Mouse (Mus musculus) intestine, embryonic 14.5 days (tissue): ENCODE measurements around the gene Gpatch4. TPM values are rescaled to one million over a fixed set of nuclear protein-coding genes. Genes with fewer than 3 reads are reported as not detected.
A peak's percentile ranks its signal among the peaks of the same experiment; 100 is the strongest.

Source experiments
- ATAC-seq: fragments of 200-750 bp; cut with Nextera tagmentation; replicated peaks from 2 replicates; pipeline ENCODE4 v1.8.0; 2017; ENCODE audit warnings: low read depth, moderate number of reproducible peaks, moderate TSS enrichment, moderate library complexity; ENCODE audit not compliant: low FRiP score, low TSS enrichment
- DNase-seq: peaks from one replicate; pipeline ENCODE4 v3.0.0-alpha.2; 2018; ENCODE audit warnings: low spot score
- H3K27ac ChIP-seq: fragments of 300-500 bp; sonication (generic); 2 replicates; pipeline ENCODE4 v1.5.1; 2014; ENCODE audit warnings: low read depth, mild to moderate bottlenecking, control low read depth
- H3K27me3 ChIP-seq: fragments of 300-500 bp; sonication (generic); replicated peaks from 2 replicates; pipeline ENCODE4 v1.6.1; 2014; ENCODE audit warnings: low read length, control low read depth; ENCODE audit not compliant: control insufficient read depth, insufficient read depth
- H3K36me3 ChIP-seq: fragments of 300-500 bp; sonication (generic); 2 replicates; pipeline ENCODE4 v1.6.1; 2014; ENCODE audit warnings: low read length, control low read depth; ENCODE audit not compliant: control insufficient read depth, insufficient read depth
- H3K4me1 ChIP-seq: fragments of 300-500 bp; sonication (generic); replicated peaks from 2 replicates; pipeline ENCODE4 v1.6.1; 2014; ENCODE audit warnings: low read length, control low read depth, mixed read lengths; ENCODE audit not compliant: control insufficient read depth, insufficient read depth
- H3K4me2 ChIP-seq: fragments of 300-500 bp; sonication (generic); 2 replicates; pipeline ENCODE4 v1.6.1; 2014; ENCODE audit warnings: low read length
- H3K4me3 ChIP-seq: fragments of 300-500 bp; sonication (generic); 2 replicates; pipeline ENCODE4 v1.5.1; 2014; ENCODE audit warnings: low read depth, low read length, control low read depth, mixed read lengths
- H3K9ac ChIP-seq: fragments of 300-500 bp; sonication (generic); 2 replicates; pipeline ENCODE4 v1.6.1; 2014; ENCODE audit warnings: mild to moderate bottlenecking, low read length
- H3K9me3 ChIP-seq: fragments of 300-500 bp; sonication (generic); 2 replicates; pipeline ENCODE4 v1.6.1; 2016; ENCODE audit warnings: low read length, control low read depth; ENCODE audit not compliant: control insufficient read depth
- WGBS: fragments of 180-500 bp; shearing (Covaris S2); extraction: QIAGEN DNeasy Blood & Tissue Kit; methylation state at CpG from one replicate; pipeline ENCODE4 v1.1.7; 2014; 5-methylcytosine and 5-hydroxymethylcytosine counted together
- polyA plus RNA-seq: library from polyadenylated mRNA; unstranded; fragments of >200 nt; fragmentation: Nextera tagmentation; extraction: Ambion mirVana; gene quantifications from 2 replicates; pipeline ENCODE4 v1.2.1, GENCODE M21; 2014

Gpatch4 gene
- polyA plus RNA-seq: 41.1 and 45.5 TPM in 2 replicates

DNA sequence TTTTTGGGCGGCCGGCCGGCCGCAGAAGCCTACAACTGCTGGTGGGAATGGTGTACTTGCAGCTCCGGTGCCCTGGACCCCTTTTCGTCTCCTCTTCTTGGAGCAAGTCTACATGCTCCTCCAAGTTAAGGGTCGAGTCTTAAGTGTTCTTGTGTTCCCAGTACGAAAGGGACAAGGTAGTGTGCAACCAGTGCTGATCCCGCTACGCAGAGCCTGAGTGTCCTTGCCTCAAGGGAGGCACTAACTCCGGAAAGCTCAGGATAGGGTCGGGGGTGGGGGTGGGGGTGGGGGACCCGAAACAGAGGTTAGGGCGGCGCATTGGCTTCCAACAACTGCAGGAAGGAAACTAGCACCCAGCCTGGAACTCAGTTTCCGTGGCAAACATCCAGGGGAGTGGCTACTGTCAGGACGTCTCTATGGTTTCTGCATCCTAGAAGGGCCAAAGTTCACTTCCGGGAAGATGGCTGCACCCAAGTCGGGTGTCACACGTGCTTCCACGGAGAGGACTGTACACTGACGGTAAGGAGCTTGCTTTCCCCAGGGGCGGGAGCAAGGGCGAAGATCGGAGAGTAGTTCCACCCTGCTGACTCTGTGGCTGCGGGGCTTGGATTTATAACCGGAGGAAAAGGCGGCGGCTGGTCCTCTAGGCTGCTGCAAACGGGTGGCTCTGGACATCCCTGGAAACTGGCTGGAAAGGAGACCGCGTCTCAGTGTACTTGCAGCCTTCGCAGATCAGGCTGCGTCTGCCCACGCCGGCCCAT, at the start of gene Gpatch4:
TSS of gene Gpatch4 (plus strand) at position 448 of the 761 bp plus-strand sequence.
- peak within 1 kb of the TSS; percentile 55 for H3K9ac ChIP-seq
- peaks cover 4% of the 10 kb centered on the region for H3K36me3 ChIP-seq
- ATAC-seq (peak; percentile 92), DNase-seq (peak; percentile 94)
- H3K27me3 ChIP-seq: no peaks in the 10 kb centered on the region; the same call in 1 of the 2 replicates
- 8% methylated on average over 36 of the region's 36 CpGs for WGBS
- H3K27ac ChIP-seq: peak within 1 kb of the TSS; percentile 30; the same call in 1 of the 2 replicates
- H3K4me2 ChIP-seq: peak within 1 kb of the TSS; percentile 75
- H3K4me1 ChIP-seq: peaks cover 8% of the 10 kb centered on the region; the same call in 1 of the 2 replicates
- H3K9me3 ChIP-seq: no peaks in the 10 kb centered on the region
- peak within 1 kb of the TSS; percentile 85 for H3K4me3 ChIP-seq

DNA sequence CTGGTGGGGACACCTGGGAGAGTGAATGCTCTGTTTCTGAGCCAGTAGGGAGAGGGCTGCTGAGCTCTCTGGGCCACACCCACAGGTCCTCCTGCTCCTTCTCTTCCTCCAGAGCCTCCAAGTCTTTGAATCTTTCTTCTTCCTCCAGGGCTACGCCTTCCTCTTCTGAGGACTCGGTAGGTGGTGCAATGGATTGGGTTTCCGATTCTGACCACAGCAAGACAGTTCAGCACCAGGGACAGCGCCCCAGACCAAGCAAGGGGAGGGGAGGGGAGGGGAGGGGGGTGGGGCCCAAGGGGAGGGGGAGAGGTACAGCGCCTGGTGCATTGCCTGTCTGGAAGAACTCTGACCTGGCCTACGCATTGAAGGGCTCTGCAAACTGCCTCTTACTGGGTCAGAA, 49.5 kb upstream of the Gpatch4 start:
- Histone ChIP-seq H3K27ac (no peak overlapping the region), H3K4me1 (peaks cover 6% of the 10 kb centered on the region), H3K27me3 (peaks cover 95% of the 10 kb centered on the region), H3K4me2 (no peak overlapping the region), H3K9ac (no peak overlapping the region), H3K4me3 (no peak overlapping the region), H3K9me3 (no peaks in the 10 kb centered on the region), H3K36me3 (no peaks in the 10 kb centered on the region)
- DNase-seq (peak; percentile 86), ATAC-seq (no peak)
- 1% methylated on average over 6 of the region's 6 CpGs for WGBS

DNA sequence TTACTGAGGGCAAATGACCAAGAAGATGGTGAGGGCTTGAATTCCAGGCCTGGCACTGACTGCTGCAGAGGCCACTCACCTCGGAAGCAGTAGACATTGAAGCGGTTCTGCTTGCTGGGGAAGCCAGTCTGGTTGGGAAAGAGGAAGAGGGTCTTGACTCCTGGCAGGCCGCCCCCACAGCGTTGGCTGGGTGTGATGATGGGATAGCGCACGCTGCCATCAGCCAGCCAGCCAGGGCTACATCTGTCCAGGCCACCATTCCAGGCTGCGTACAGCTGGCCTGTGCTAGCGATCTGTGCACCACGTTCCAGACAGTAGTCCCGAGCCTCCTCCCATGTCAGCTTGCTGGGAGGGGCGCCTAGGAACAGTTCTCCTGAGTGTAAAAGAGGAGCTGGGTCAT, 47.6 kb upstream of the Gpatch4 start:
- no peaks in the 10 kb centered on the region for H3K36me3 ChIP-seq
- H3K27ac ChIP-seq: no peak overlapping the region
- H3K27me3 ChIP-seq: peaks cover 95% of the 10 kb centered on the region
- H3K4me3 ChIP-seq: no peak overlapping the region
- peaks cover 13% of the 10 kb centered on the region for H3K4me1 ChIP-seq
- H3K9me3 ChIP-seq: no peaks in the 10 kb centered on the region
- WGBS: 31% methylated on average over 11 of the region's 11 CpGs
- ATAC-seq: no peak
- H3K4me2 ChIP-seq: no peak overlapping the region
- no peak overlapping the region for H3K9ac ChIP-seq
- DNase-seq: no peak

DNA sequence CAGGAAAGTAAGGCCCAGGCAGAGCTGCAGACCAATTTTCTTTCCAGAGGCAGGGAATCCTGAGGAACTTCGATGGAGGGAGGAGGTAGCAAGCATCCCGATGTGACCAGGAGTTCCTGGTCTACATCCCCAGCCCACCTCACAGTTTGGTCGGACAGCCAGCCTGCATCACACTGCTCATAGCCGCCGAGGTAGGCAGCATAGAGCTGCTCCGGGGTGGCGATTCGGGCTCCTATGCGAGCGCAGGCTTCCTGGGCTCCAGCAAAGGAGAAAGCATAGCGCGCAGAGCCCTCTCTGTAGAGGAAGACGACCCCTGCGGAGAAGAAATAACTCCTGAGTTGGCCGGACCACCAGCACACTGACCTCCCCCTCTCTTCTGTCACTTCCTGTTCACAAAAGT, 46.5 kb upstream of the Gpatch4 start:
- H3K27ac ChIP-seq: no peak overlapping the region
- no peaks in the 10 kb centered on the region for H3K36me3 ChIP-seq
- peaks cover 13% of the 10 kb centered on the region for H3K4me1 ChIP-seq
- no peak overlapping the region for H3K4me3 ChIP-seq
- DNase-seq (no peak), ATAC-seq (no peak)
- H3K9ac ChIP-seq: no peak overlapping the region
- H3K9me3 ChIP-seq: no peaks in the 10 kb centered on the region
- peaks cover 98% of the 10 kb centered on the region for H3K27me3 ChIP-seq
- 4% methylated on average over 15 of the region's 15 CpGs for WGBS
- no peak overlapping the region for H3K4me2 ChIP-seq

DNA sequence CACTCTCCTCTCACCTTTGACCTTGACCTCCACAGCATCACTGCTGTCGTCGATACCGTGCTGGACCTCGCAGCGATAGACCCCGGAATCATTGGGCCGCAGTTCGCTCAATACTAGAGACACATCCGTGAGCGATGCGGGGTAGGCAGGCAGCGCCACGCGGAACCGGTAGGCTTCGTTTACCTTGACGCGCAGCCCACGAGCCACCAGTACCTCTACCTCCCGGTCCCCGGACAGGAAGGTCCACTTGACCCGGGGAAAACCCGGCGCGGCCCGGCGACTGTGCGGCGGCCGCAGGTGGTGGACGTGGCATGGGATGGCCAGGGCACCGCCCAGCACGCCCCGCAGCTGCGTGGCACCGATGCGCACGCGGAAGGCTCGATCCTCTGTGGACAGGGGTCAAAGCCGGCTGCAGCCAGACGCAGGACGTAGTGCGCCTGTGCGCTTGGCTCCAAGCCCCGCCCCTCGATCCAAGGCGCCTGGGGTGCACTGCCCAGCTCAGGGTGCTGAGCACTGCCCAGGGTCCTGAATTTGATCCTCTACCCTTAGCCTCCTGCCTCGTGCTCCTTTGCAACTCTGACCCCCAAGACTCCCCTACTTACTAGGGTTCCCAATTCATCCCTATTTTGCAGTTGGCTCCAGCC, 45.8 kb upstream of the Gpatch4 start:
- peak overlapping the region; percentile 50 for H3K4me2 ChIP-seq
- H3K27ac ChIP-seq: no peak overlapping the region
- peaks cover 13% of the 10 kb centered on the region for H3K4me1 ChIP-seq
- no peak overlapping the region for H3K9ac ChIP-seq
- H3K27me3 ChIP-seq: peaks cover 98% of the 10 kb centered on the region
- no peaks in the 10 kb centered on the region for H3K36me3 ChIP-seq
- DNase-seq (no peak), ATAC-seq (peak; percentile 58; the same call in 1 of the 2 replicates)
- H3K4me3 ChIP-seq: peak overlapping the region; percentile 28
- no peaks in the 10 kb centered on the region for H3K9me3 ChIP-seq
- 1% methylated on average over 49 of the region's 49 CpGs for WGBS

DNA sequence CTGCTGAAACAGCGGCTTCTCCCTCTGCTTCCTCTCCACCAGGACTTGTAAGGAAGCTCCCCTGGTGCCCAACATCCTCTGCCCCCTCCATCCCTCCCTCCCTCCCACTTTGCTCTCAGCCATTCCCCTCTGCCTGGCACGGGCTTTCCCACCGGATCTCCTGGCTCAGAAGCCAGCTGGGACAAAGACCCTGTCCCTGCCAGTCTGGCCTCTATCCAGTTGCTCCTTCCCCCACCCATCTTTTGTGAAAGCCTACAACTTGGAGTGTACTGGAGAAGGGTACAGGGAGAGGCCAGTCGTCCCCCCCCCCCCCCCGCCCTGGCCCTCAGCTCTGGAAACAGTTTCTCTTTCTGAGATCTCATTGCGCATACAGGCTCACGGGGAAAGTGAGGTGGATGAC, 44.2 kb upstream of the Gpatch4 start:
- Histone ChIP-seq H3K4me3 (no peak overlapping the region), H3K9ac (no peak overlapping the region), H3K9me3 (no peaks in the 10 kb centered on the region), H3K27me3 (peaks cover 100% of the 10 kb centered on the region), H3K4me2 (no peak overlapping the region), H3K36me3 (no peaks in the 10 kb centered on the region), H3K4me1 (peaks cover 13% of the 10 kb centered on the region), H3K27ac (no peak overlapping the region)
- WGBS: 5% methylated on average over 7 of the region's 7 CpGs
- ATAC-seq (no peak), DNase-seq (no peak)

DNA sequence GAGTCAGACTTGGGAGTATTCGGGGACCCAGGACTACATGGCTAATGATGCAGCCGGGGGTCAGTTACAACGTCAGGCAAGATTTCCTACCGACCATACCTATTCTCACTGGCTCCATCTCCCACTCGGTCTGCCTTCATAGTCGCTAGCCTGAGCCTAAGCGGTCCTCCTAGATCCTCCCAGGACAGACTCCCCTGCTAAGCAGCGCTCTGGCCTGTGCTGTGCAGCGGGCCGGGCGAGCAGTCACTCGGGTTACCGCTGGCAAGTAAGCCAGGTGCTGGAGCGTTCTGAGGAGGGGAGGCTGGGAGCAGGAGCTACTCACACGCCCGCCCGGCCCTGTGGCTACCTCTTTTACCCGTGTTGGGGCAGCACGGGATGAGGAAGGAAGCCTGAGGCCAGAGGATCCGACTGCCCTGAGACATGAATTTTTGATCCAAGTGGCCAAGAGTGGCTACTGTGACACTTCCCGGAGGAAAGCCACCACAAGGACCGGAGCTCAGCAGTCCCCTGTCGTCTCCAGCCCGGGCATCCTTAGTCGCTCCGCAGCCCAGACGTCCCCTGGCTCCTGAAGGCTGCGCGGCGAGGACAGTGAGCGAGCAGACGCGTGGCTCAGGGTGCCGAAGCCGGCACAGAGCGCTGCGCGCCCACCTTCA, 43.5 kb upstream of the Gpatch4 start:
- no peaks in the 10 kb centered on the region for H3K36me3 ChIP-seq
- no peaks in the 10 kb centered on the region for H3K9me3 ChIP-seq
- no peak for DNase-seq
- no peak overlapping the region for H3K27ac ChIP-seq
- WGBS: 1% methylated on average over 38 of the region's 38 CpGs
- H3K4me3 ChIP-seq: peak overlapping the region; percentile 33
- no peak overlapping the region for H3K9ac ChIP-seq
- peaks cover 97% of the 10 kb centered on the region for H3K27me3 ChIP-seq
- peak overlapping the region; percentile 55 for H3K4me2 ChIP-seq
- ATAC-seq: no peak
- H3K4me1 ChIP-seq: peaks cover 13% of the 10 kb centered on the region

DNA sequence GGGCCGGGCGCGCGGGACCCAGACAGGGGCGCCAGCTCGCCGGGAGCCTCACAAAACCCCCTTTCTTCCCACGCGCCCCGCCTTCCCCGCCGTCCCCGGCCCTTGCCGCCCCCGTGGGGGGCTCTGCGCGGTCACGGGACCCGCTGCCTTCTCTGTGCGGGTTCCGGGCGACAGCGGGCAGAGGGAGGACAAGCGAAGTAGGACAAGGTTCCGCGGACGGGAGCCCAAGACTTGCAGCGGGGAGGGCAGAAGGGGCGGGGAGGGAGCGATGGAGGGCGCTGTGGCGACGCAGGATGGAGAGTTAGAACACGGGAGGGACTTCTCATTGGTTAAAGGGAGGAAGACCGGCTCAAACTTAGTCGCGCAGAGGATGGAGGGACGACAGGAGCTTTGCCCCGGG, 42.7 kb upstream of the Gpatch4 start, which contains the start of gene Bcan:
TSS of gene Bcan (minus strand) at position 50 of the 400 bp plus-strand sequence.
- under 1% methylated on average over 39 of the region's 39 CpGs for WGBS
- Histone ChIP-seq H3K27ac (no peak within 1 kb of the TSS), H3K4me3 (peak within 1 kb of the TSS; percentile 33), H3K4me1 (peaks cover 13% of the 10 kb centered on the region), H3K4me2 (peak within 1 kb of the TSS; percentile 55), H3K9ac (no peak within 1 kb of the TSS), H3K9me3 (no peaks in the 10 kb centered on the region), H3K27me3 (peaks cover 94% of the 10 kb centered on the region), H3K36me3 (no peaks in the 10 kb centered on the region)
- no peak for ATAC-seq
- no peak for DNase-seq
